Mouse (Mus musculus) gastrocnemius, postnatal 10 days (tissue): ENCODE data around the gene Cdkl3. TPM values are rescaled to one million over a fixed set of nuclear protein-coding genes. Genes with fewer than 3 reads are reported as not detected.
A peak's percentile ranks its signal among the peaks of the same experiment; 100 is the strongest.

Experiments
- DNase-seq: peaks from one replicate; pipeline ENCODE4 v3.0.0; 2021; ENCODE audit warnings: mixed read lengths
- long read RNA-seq, 2 experiments: library from polyadenylated mRNA; stranded (forward); transcript quantifications; one replicate each; pipeline ENCODE4 v2.0.0; 2021
- total RNA-seq, 2 experiments: library from RNA; stranded (reverse); gene quantifications; 2 replicates each; pipeline ENCODE4 v1.2.3; 2021

The Cdkl3 gene
- 1 to 10 TPM; 5.5 to 5.9 TPM for total RNA-seq
- long read RNA-seq, experiment 1, partial matches to known transcripts = 0 of 4 reads
- long read RNA-seq, experiment 1, other reads (novel, unspliced or antisense) = 4 of 4 reads
- long read RNA-seq, experiment 2, partial matches to known transcripts = 0 of 5 reads
- long read RNA-seq, experiment 2, other reads (novel, unspliced or antisense) = 5 of 5 reads

DNA sequence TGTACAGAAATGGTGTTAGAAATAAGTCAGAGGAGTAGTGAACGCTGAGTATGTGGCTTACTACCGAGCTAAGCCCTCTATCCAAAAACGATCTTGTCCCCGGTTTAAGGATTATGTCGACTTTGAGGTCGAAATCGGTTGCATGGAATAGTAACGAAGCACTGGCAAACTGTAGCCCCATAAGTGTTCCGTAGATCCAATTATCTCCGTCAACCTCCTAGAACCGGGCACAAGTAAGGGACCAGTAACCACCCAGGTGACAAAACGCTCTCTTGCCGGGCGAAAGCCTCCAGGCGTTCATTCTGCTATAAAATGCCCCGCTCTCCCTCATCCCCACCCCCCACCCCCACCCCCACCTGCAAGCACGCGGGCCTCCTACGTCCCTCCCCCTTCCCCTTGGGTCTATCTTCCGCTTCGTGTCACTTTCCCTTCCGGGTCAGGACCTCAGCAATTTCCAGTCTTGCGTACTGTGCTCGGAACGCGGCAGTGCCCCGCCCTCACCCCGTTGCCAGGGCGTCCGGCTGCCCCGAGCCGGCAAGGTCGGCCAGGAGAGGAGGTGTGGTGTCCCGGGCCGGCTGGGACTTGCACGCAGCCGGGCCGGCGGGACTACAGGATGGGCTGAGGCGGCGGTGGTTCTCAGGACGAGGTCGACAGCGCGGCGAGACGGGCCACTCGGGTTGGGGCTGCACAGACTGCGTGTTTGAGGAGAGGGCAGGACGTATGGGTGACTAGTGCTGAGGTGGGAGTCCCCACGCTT lies at the start of gene Cdkl3:
Gene Cdkl3 (plus strand): TSS at position 450 of the 757 bp plus-strand sequence.
- DNase-seq = peak; percentile 89

DNA sequence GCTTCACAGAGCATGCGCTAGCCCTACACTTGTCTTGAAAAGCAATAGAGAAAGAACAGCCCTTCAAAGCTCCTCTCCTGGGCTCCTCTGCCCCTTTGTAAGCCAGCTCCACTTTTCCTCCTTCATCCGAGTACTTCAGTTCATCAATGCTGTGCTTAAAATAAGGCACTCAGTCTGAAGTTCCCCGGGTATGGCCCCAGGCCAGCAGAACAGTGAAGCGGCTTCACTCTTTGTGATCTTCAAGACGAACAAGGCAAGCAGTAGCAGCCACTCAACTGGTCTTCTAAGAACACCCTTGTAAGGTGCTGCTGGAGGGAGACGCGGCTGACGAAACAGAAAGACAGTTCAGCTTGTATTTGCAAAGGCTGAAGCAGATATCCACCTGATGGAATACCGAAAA lies 47.9 kb upstream of the Cdkl3 start:
- DNase-seq = no peak

DNA sequence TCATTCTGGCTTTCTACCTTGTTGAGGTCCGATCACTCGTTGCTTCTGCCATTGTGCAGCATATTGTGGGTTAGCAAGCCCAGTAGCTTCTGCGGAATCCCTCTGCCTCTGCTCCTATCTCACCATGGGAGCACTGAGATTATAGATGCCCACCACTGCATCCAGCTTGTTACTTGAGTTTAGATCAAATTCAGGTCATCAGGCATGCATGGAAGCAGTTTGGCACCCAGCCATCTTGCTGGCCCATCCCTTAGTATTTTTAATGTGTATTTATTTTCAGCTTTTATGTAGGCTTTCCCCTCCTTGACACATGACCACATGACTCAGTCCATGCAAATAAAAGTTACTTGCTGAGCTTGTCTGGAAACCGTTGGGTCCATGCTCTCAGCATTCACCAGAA lies 46.3 kb upstream of the Cdkl3 start:
- DNase-seq = no peak

DNA sequence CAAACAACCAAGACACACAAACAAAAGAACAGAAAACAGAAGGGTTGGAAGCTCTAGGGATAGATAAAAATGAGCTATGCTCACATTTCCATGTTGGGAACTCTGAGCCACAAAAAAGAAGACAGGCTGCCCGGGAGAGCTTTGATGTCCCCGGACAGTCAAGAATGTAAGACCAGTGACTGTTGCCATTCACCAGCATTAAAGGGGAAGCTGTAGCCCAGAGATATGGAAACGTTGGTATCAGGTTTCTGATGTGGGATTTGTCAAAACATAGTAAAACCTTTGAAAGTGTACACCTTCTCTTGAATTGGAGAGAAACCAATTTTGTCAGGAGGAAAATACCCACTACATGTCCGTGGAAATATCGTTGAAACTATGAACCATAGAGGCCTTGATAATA lies 44.5 kb upstream of the Cdkl3 start:
- DNase-seq = no peak

DNA sequence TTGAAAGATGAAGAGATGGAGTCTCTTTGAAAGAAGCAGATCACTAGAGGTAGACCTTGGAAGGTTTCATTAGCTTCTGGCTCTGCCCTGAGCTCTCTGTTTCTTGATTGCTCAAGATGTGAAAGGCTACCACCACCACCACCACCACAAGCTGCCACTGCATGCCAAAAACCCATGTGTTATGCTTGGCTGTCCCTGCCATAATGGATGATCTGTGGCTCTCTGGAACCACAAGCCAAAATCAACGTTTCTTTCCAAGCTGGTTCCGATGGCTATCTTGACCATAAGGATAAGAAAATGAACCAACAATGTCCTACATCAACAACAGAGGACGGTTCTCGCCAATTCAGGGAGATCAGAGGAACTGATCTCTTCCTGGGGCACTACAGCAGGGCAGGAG lies 44.0 kb upstream of the Cdkl3 start:
- DNase-seq = no peak

DNA sequence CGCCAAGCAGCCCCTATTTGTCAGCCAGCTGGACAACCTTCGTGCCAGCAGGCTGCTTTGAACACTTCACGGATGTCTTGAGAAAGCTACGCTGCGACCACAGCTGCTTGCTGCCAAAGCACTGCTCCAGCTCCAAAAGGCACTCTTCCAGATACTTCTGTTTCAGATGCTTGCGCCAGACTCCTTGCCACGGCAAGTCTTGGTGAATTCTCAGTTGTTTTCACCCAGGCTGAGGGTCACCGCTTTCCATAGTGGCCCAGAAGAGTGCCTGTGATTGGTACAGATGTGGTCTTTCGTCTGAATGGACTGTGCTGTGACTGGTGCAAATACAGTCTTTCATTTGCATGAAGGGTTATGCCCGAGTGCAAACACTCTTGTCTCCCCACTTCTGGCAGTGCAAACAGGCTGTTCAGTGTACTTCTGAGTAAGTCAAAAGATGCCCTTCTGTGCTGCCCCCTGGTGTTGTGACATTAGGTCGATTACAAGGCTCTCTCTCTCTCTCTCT lies 43.0 kb upstream of the Cdkl3 start:
- DNase-seq = peak; percentile 25

DNA sequence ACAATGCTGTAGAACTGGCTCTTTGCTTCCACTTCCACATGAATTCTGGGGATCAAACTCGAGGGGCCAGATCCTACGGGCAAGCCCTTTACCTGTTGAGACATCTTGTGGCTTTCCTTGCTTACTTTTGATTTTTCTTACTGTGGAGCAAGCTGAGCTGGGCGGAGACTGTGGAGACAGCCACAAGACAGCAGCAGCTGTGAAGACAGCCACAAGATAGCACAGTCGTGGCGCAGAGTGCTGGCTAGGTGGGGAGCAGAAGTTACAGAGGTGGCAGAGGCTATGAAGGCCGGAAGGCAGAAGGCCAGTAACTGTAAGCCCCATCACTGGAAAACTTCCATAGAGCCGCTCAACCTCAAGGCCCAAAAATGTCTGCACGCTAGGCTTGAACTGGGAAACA lies 42.3 kb upstream of the Cdkl3 start:
- no peak for DNase-seq

DNA sequence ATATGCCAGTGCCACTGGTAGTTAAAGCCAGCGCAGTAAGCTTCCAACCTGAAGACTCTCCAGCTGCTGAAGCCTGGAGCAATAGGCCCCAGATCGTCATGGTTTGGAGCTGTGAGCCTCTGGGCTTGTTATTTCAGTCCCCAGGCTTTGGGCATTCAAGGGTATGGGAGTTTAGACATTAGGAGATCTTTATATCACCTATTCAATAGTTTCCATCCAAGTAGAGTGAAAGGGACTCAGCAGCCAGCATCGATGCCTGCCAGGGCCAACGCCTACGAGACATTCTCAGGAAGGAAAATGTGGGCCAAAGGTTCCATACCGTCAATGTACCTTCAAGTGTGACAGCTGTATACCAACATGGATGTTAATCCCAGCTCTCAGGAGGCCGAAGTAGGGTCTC lies 41.7 kb upstream of the Cdkl3 start:
- no peak for DNase-seq

DNA sequence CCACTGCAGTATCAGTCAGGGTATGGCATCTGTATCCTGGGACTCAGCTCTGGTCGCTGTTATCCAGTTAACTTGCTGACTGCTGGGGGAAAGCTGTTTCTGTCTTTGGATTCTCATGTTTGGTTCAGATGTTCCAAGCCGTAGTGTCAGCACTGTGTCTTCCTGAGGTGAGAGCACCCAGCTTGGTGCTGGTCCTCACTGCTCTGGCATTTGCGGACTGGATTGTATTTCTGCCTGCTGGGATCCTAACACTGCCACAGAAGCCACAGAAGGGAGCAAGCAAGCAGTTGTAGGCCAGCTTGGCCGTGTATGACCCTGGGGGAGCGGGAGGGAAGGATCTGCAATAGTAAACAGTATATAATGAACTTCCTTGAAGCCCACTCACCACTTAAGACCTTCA lies 37.4 kb upstream of the Cdkl3 start:
- DNase-seq = no peak

DNA sequence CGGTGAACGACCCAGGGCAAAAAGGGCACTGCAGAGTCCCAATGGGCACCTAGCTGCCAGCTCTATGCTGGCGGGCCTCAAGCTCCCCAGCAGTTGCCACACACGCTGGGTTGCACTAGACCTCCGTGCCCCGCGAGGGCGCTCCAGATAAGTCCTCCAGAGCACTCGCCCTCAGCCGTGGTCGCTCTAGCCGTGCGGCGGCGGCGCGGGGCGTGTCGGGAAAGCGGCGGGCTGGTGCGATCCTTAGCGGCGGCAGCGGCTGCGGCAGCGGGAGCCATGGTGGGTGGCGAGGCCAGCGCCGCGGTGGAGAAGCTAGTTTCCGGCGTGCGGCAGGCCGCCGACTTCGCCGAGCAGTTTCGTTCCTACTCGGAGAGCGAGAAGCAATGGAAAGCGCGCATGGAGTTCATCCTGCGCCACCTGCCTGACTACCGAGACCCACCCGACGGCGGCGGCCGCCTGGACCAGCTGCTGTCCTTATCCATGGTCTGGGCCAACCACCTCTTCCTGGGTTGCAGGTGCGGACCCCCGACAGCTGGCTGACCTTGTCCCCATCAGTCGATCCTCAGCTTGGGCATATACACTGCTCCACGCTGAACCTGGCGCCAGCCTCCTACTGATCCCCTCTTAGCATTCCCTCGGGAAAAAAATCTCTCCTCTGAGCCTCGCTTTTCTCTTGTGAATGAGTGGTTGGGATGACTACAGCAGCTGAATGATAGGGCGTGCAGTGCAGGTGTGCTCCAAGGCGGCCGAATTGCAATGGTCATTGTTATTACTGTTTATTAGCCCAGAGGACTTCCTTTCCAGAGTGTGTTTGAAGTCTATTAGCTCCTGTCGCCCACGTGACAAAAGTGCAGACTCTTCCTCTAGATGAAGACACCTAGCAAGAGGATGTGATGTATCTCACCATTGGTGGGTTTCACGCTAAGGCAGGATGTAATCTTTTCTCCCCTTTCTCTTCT lies 36.3 kb upstream of the Cdkl3 start, which contains the start of gene Cdkn2aipnl:
Gene Cdkn2aipnl (plus strand): TSS at position 219 of the 959 bp plus-strand sequence.
- peak; percentile 96 for DNase-seq

DNA sequence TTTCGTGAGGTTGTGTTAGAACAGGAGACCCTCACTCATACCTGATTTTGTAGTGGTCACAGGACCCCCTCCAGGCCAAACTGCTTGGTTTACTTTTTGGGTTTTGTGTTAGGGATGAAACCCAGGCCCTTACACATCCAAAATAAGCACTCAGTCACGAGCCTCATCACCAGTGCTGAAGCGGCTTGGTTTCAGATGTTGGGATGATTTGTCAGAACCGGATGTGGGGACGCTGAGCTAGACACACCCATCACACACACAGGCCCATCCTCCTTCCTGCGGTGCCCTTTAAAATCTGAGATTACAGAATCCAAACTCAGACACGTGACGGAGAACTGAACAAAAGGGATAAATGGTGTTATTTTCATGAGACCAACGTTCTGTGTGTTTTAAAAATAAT lies 35.1 kb upstream of the Cdkl3 start:
- DNase-seq = no peak

DNA sequence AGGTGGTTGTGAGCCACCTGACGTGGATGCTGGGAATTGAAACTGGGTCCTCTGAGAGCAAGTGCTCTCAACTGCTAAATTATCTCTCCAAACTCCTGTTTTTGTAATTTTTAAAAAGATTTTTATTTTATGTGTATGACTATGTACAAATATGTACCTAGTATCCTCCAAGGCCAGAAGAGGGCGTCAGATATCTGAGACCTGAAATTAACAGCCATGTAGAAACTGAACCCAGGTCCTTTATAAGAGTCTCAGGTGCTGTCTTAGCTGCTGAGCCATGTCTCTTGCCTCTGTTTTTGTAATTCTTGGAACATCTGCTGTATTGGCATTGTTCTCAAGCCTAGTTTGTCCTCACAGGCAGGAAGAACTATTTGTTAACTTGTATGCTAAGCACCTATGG lies 34.5 kb upstream of the Cdkl3 start:
- no peak for DNase-seq

DNA sequence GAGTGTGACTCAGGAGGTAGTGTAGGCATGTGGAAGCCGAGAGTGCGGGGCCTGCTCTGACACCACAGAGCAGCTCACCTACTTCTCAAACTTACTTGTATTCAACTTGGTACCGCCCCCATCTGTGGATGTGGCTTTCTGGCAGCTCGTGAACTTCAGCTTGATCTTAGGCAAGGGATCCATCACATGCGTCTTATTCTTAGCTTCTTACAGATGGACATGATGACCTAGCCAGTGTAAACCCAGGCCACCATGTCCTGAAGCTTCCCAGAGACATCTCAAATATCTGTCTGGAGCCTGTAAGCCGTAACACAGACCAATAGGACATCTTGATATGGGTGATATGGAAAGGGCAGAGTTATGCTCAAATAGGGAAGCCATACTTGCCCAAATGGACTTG lies 32.4 kb upstream of the Cdkl3 start:
- no peak for DNase-seq

DNA sequence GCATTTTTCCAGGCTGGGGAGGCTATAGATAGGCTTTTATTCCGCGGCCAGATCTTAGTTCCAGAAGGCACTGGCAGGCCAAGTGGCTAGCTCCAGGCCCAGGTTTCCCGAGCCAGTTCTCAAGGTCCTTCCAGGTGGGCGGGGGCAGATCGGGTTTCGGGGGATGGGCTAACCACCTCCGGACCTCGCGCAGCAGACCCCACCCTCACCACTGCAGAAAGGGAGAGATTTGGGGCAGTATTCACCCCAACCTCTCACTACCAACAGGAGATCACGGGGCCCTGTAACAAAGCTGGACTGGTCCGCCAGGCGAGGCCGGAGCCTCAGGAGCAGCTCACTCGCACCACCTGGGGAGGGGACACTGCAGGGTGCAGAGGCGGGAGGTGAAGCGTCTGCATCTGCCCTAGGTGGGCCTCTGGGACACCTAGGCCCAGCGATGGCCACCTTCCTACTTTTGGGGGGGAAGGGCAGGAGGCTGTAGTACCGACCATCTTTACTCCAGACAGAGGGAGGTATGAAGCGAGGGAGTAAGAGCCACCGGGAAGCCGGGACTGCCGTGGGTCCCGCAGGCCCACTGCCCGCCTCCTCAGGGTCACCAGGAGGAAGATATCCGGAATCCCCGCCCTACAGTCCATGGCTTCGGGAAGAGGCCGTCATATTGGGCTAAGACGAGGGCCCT lies 4.3 kb upstream of the Cdkl3 start:
- DNase-seq = peak; percentile 72

DNA sequence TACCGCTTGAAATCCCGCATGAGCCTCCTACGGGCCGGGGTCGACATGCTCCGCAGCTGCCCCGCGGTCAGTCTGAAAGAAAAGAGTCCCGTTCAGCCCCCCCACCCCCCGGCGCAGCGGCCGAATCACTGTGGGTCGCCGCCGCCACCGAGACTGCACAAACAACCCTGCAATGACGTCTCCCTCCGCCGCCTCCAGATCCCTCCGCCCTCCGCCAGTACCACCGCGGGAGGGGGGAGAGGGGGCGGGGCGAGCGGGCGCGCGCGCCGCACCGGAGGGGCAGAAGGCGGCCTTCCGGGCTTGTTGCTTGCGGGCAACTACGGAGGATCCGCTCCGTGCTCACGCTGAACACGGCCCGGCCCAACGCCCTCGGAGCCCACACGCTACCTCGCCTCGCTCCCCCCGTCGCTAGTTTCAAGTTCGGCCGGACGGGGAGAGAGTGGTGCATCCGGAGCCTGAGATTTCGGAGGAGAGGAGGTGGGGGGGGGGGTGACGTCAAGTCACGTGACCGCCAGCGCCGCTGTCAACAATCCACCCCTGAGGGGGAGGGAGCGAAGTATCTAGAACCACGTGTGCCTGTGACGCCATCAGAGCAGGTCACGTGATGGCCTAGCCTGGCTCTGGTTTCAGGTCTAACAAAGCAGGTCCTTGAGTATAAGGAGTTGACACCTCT lies 3.6 kb upstream of the Cdkl3 start, which contains the start of gene Ube2b:
Gene Ube2b (minus strand): TSS at position 473 of the 673 bp plus-strand sequence.
- peak; percentile 96 for DNase-seq

DNA sequence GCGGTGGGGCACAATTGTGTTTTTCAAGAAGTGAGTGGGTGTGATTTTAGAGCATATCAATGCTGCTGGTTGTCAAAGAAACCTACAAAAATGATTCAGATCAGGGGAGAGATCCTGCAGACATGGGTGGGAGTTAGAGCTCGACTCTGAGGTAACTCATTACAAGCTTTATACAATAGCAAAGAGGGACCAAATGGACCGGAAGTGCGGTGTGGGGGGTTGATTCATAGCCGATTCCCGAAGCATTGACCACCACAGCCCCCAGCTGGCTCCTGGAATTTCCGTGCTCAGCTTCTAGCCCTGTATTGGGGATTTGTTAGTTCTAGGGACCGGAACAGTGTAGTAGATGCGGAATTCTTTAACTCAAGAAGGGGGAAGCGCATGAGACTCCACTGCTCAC lies 2.7 kb upstream of the Cdkl3 start:
- DNase-seq = no peak

DNA sequence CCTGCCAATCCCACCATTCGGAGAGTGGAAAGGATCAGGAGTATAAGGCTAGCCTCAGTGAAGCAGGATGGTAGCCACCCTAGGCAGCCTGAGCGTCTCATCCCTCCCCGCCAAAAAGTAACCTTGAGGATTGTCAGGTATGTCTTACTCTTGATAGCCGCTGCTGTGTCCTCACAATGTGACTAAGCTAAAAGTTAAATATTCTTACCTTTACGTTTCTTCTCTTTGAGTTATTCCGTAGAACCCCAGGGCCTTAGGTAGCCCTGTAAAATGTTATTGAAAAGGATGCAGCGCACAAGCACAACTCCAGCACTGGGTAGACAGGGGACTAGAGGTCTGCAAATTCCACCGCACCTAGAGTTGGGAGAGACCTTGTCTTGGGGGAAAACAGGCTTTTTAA lies 2.2 kb upstream of the Cdkl3 start:
- DNase-seq = no peak

DNA sequence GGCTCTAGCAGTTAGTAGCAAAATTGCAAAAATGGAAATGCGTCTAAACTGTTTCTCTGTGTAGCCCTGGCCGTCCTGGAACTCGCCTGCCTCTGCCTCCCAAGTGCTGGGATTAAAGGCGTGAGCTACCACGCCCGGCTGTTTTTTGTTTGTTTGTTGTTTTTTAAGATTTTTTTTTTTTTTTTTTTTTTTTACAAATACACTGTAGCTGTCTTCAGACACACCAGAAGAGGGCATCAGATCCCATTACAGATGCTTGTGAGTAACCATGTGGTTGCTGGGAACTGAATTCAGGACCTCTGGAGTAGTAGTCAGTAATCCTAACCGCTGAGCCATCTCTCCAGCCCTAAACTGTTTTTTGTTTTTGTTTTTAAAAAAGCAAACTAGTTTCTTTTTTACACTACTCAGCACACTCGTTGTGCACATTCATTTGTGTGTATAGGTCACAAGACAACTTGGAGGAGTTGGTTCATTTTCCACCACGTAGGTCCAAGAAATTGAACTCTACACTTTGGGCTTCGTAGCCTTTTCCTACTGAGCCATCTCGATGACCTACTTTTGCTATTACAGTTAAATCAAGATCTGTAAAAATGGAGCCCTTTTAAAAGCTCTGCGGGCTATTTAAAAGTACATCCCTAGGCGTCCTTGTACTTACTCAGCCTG lies 1.0 kb upstream of the Cdkl3 start:
- DNase-seq = no peak

DNA sequence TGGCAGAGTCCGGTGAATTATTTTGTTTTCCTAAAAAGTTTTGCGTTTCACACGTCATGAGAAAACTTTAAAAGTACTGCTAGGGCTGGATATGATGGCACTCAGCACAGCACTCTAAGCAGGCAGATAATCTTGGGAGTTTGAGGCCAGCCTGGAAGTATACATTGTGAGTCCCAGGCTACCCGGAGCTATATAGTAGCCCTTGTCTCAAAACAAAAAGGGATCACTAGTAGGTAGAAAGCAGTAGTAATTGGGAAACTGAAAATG lies 583 bp upstream of the Cdkl3 start:
- no peak for DNase-seq

DNA sequence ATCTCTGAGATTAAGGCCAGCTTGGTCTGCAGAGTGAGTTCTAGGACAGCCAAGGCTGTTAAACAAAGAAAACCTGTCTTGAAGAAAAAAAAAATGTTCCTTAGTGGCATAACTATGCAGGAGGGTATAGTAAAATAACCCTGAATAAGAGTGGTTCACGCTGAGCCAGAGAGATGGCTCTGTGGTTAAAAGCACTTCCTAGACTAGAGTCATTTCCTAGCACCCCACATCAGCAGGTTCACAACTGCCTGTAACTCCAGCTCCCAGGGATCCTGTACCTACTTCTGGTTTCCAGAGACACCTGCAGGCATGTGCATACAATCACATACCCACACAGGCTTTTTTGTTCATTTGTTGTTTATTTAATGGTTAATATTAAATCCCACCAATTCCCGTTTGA lies 1.6 kb downstream of the Cdkl3 start:
- no peak for DNase-seq

DNA sequence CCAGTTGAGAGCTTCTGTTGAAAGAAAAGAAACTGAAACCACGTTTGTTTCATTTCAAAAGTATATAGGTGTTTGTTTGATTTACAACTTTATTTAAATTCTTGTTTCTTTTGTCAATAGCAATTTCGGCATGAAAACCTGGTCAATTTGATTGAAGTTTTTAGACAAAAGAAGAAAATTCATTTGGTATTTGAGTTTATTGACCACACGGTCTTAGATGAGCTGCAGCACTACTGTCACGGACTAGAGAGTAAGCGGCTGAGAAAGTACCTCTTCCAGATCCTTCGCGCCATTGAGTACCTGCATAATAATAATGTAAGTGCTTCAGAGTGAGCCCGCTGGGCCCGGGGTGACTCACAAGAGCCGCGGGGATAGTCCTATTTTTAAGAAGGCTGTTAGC lies 7.0 kb downstream of the Cdkl3 start:
- no peak for DNase-seq
